In genomic region chrX:151132785-151133184, GRCm38 (mm10) we compare ENCODE assay signal across 9 mouse cellular contexts. TPM values are rescaled to one million over a fixed set of nuclear protein-coding genes. Genes with fewer than 3 reads are reported as not detected.
DNase-seq lines count a peak whose midpoint lies in the region; ATAC-seq lines count a peak whose summit lies in the region.
"Had no signal": no experiment of that assay in that cellular context is flagged by ENCODE, and none has a peak within 500 bp of the region (broad histone marks: within the 10 kb centered on the region; RNA-seq: fewer than 3 reads in every experiment).

No protein-coding gene starts in this region.

- no peak for ATAC-seq in heart, embryonic 14.5 days (ENCODE audit: insufficient number of reproducible peaks, insufficient read depth, low FRiP score, low read depth)
- ATAC-seq in neural tube, embryonic 12.5 days (ENCODE audit: low FRiP score, low read depth): no peak
- no peak for ATAC-seq in heart, embryonic 16.5 days (replicated peaks; ENCODE audit: extremely low read depth, insufficient read depth, low FRiP score)
- ATAC-seq in megakaryocyte progenitor cell, adult 5-6 weeks (replicated peaks; ENCODE audit: poor library complexity): no peak

- H3K36me3 ChIP-seq in heart, embryonic 14.5 days (ENCODE audit: control insufficient read depth, insufficient read depth, low read length): no peaks in the 10 kb centered on the region
- no peaks in the 10 kb centered on the region for H3K36me3 ChIP-seq in heart, embryonic 10.5 days
- no peaks in the 10 kb centered on the region for H3K36me3 ChIP-seq in neural tube, embryonic 12.5 days
- H3K36me3 ChIP-seq in heart, embryonic 16.5 days (ENCODE audit: control insufficient read depth, insufficient read depth): no peaks in the 10 kb centered on the region

- DNase-seq in heart, embryonic 10.5 days (ENCODE audit: low spot score): no peak
- DNase-seq in neural tube, embryonic 10.5 days (ENCODE audit: extremely low spot score, low spot score): no peak
- DNase-seq in ovary, postnatal 10 days (ENCODE audit: low spot score): no peak
- DNase-seq in ovary, postnatal 36 days (ENCODE audit: low spot score): no peak

- H3K4me2 ChIP-seq in heart, embryonic 14.5 days (ENCODE audit: low read length): 0 out of 2 replicates have a peak overlapping the region, but pooled peaks have one; percentile 25
- H3K4me2 ChIP-seq in neural tube, embryonic 12.5 days (replicated peaks): 0 out of 2 replicates have a peak overlapping the region, but pooled peaks have one; percentile 22
- peak overlapping the region; percentile 36; the same call in 1 of the 2 replicates for H3K4me2 ChIP-seq in heart, embryonic 16.5 days (ENCODE audit: low read depth, low read length)

- no peak overlapping the region for H3K27ac ChIP-seq in heart, embryonic 14.5 days (replicated peaks in 1 of 2; ENCODE audit: control insufficient read depth in 1 of 2, insufficient read depth in 1 of 2, low read depth in 2 of 2, low read length in 2 of 2)
- no peak overlapping the region for H3K27ac ChIP-seq in heart, embryonic 10.5 days
- no peak overlapping the region for H3K27ac ChIP-seq in neural tube, embryonic 12.5 days
- no peak overlapping the region for H3K27ac ChIP-seq in heart, embryonic 16.5 days (ENCODE audit: low read length)

- H3K4me3 ChIP-seq in heart, embryonic 14.5 days (ENCODE audit: control insufficient read depth in 1 of 2, insufficient read depth in 1 of 2, low read depth in 1 of 2, low read length in 2 of 2): no peak overlapping the region
- H3K4me3 ChIP-seq in heart, embryonic 10.5 days: no peak overlapping the region; the same call in 1 of the 2 replicates
- H3K4me3 ChIP-seq in neural tube, embryonic 12.5 days: no peak overlapping the region
- peak overlapping the region; percentile 24; the same call in 1 of the 2 replicates for H3K4me3 ChIP-seq in heart, embryonic 16.5 days (ENCODE audit: low read length)
- H3K4me3 ChIP-seq: myocyte had no signal

- H3K9me3 ChIP-seq in heart, embryonic 14.5 days (ENCODE audit: control insufficient read depth, low read length): no peaks in the 10 kb centered on the region
- H3K9me3 ChIP-seq in heart, embryonic 10.5 days: no peaks in the 10 kb centered on the region
- H3K9me3 ChIP-seq in neural tube, embryonic 12.5 days: no peaks in the 10 kb centered on the region
- H3K9me3 ChIP-seq in heart, embryonic 16.5 days (replicated peaks; ENCODE audit: control insufficient read depth, low read length): no peaks in the 10 kb centered on the region

- no peak overlapping the region for H3K9ac ChIP-seq in heart, embryonic 14.5 days (ENCODE audit: low read length)
- no peak overlapping the region for H3K9ac ChIP-seq in neural tube, embryonic 12.5 days
- no peak overlapping the region for H3K9ac ChIP-seq in heart, embryonic 16.5 days (ENCODE audit: low read length)

- H3K27me3 ChIP-seq in heart, embryonic 14.5 days (ENCODE audit: control insufficient read depth, insufficient read depth, low read length): no peaks in the 10 kb centered on the region
- no peaks in the 10 kb centered on the region for H3K27me3 ChIP-seq in heart, embryonic 10.5 days (ENCODE audit: insufficient read depth, poor library complexity, severe bottlenecking)
- H3K27me3 ChIP-seq in neural tube, embryonic 12.5 days (replicated peaks): no peaks in the 10 kb centered on the region
- H3K27me3 ChIP-seq in heart, embryonic 16.5 days (ENCODE audit: control insufficient read depth, insufficient read depth, low read length): no peaks in the 10 kb centered on the region

- H3K4me1 ChIP-seq in heart, embryonic 14.5 days (ENCODE audit: control insufficient read depth in 2 of 2, insufficient read depth in 2 of 2, low read length in 2 of 2): no peaks in the 10 kb centered on the region
- no peaks in the 10 kb centered on the region for H3K4me1 ChIP-seq in heart, embryonic 10.5 days
- no peaks in the 10 kb centered on the region for H3K4me1 ChIP-seq in neural tube, embryonic 12.5 days
- H3K4me1 ChIP-seq in heart, embryonic 16.5 days (ENCODE audit: control insufficient read depth, insufficient read depth, low read length): no peaks in the 10 kb centered on the region

- WGBS in heart, embryonic 14.5 days: 24% methylated on average over 10 of the region's 10 CpGs
- 32% methylated on average over 10 of the region's 10 CpGs for WGBS in heart, embryonic 10.5 days
- 27% methylated on average over 10 of the region's 10 CpGs for WGBS in neural tube, embryonic 12.5 days
- 29% methylated on average over 10 of the region's 10 CpGs for WGBS in heart, embryonic 16.5 days

RNA-seq across cellular contexts. Expression of gene Tsr2, which starts 36.4 kb away (rescaled TPM):
- polyA plus RNA-seq in heart, embryonic 14.5 days (2014; fragmentation: Nextera tagmentation; extraction: Ambion mirVana): 14.8 and 15.1 TPM in 2 replicates
- polyA plus RNA-seq in heart, embryonic 10.5 days (2016; fragmentation: Nextera tagmentation; extraction: Ambion mirVana): 26.8 and 40.7 TPM in 2 replicates
- 36.1 and 37.0 TPM in 2 replicates for polyA plus RNA-seq in neural tube, embryonic 12.5 days (2016; fragmentation: Nextera tagmentation; extraction: Ambion mirVana)
- polyA plus RNA-seq in heart, embryonic 16.5 days (2015; fragmentation: Nextera tagmentation; extraction: Ambion mirVana): 16.4 and 17.5 TPM in 2 replicates
- 31.1 and 39.8 TPM in 2 replicates for total RNA-seq in megakaryocyte progenitor cell, adult 5-6 weeks (2015)
- total RNA-seq in megakaryocyte progenitor cell, adult 5-6 weeks (2017): 39.7 and 40.4 TPM in 2 replicates
